17 mouse cellular contexts compared by ENCODE assay signal in genomic region chr2:160882436-160882835, GRCm38 (mm10). TPM values are rescaled to one million over a fixed set of nuclear protein-coding genes. Genes with fewer than 3 reads are reported as not detected.
DNase-seq lines count a peak whose midpoint lies in the region; ATAC-seq lines count a peak whose summit lies in the region.
"Had no signal": no experiment of that assay in that cellular context is flagged by ENCODE, and none has a peak within 500 bp of the region (broad histone marks: within the 10 kb centered on the region; RNA-seq: fewer than 3 reads in every experiment).

No protein-coding gene starts in this region.

- H3K27me3 ChIP-seq in neural tube, embryonic 12.5 days (replicated peaks), result no peaks in the 10 kb centered on the region
- H3K27me3 ChIP-seq: heart, embryonic 15.5 days; hindbrain, embryonic 13.5 days had no signal

- no peak for ATAC-seq in neural tube, embryonic 12.5 days (ENCODE audit: low FRiP score, low read depth)
- no peak for ATAC-seq in CD4-positive, CD25-positive, alpha-beta regulatory T cell, adult 4 months
- ATAC-seq in megakaryocyte, adult 5-6 weeks (ENCODE audit: poor library complexity, severe bottlenecking), result no peak
- ATAC-seq: liver, postnatal 0 days had no signal

- no peak overlapping the region for H3K4me3 ChIP-seq in neural tube, embryonic 12.5 days
- H3K4me3 ChIP-seq: forebrain, embryonic 12.5 days; heart, embryonic 15.5 days; hindbrain, embryonic 13.5 days; left cerebral cortex, adult 2 months had no signal

- H3K36me3 ChIP-seq in neural tube, embryonic 12.5 days, result no peaks in the 10 kb centered on the region
- H3K36me3 ChIP-seq: forebrain, embryonic 12.5 days; heart, embryonic 15.5 days; hindbrain, embryonic 13.5 days had no signal

- 79% methylated on average over 5 of the region's 5 CpGs for WGBS in neural tube, embryonic 12.5 days

- no peak overlapping the region for H3K4me2 ChIP-seq in neural tube, embryonic 12.5 days (replicated peaks)
- H3K4me2 ChIP-seq: forebrain, embryonic 12.5 days; heart, embryonic 15.5 days; hindbrain, embryonic 13.5 days had no signal

- peak overlapping the region; percentile 8; the same call in 1 of the 2 replicates for H3K9ac ChIP-seq in neural tube, embryonic 12.5 days
- H3K9ac ChIP-seq: forebrain, embryonic 12.5 days; heart, embryonic 15.5 days; hindbrain, embryonic 13.5 days; liver, postnatal 0 days had no signal

- no peak overlapping the region for H3K27ac ChIP-seq in neural tube, embryonic 12.5 days
- H3K27ac ChIP-seq: forebrain, embryonic 12.5 days; heart, embryonic 15.5 days; hindbrain, embryonic 13.5 days; left cerebral cortex, adult 2 months; macrophage had no signal

- peak; percentile 41 for DNase-seq in cerebellum, adult 11-12 months
- no peak for DNase-seq in cerebellum, postnatal 4 days (ENCODE audit: low spot score in 2 of 2)
- DNase-seq in heart, adult 18-20 months, result peak; percentile 38 to 48
- no peak for DNase-seq in heart, adult 8-10 months (ENCODE audit: low spot score)
- DNase-seq in neural tube, embryonic 10.5 days (ENCODE audit: extremely low spot score, low spot score), result no peak
- DNase-seq: kidney, adult 18-20 months; kidney, postnatal 4 days; liver, postnatal 0 days; right cerebral cortex, postnatal 14 days had no signal

- H3K9me3 ChIP-seq in neural tube, embryonic 12.5 days, result no peaks in the 10 kb centered on the region
- H3K9me3 ChIP-seq: forebrain, embryonic 12.5 days; heart, embryonic 15.5 days; hindbrain, embryonic 13.5 days had no signal

- H3K4me1 ChIP-seq in neural tube, embryonic 12.5 days, result no peaks in the 10 kb centered on the region

RNA-seq across cellular contexts. Expression of gene Lpin3, which starts 2.0 kb away (rescaled TPM):
- 1 to 10 TPM; 3.9 to 6.3 TPM for total RNA-seq in heart, adult 18-20 months (2021)
- 1 to 10 TPM; 3.6 to 6.6 (median 4.9) TPM for total RNA-seq in heart, adult 8-10 months (2022)
- 0.43 and 0.47 TPM in 2 replicates for polyA plus RNA-seq in neural tube, embryonic 12.5 days (2016; fragmentation: Nextera tagmentation; extraction: Ambion mirVana)
- 1 to 10 TPM in 1 of 2 experiments, under 1 TPM in 1; 0.55 to 1.4 TPM for polyA plus RNA-seq in CD4-positive, CD25-positive, alpha-beta regulatory T cell, adult 4 months (2017; shearing (Covaris generic))
- not detected in 2 replicates for total RNA-seq in megakaryocyte, adult 5-6 weeks (2015)
- total RNA-seq in megakaryocyte, adult 5-6 weeks (2017), result not detected in 2 replicates
- polyA plus RNA-seq: macrophage had no signal

RNA-seq across cellular contexts. Expression of gene Zhx3, which starts 9.6 kb away (rescaled TPM):
- 10 to 100 TPM; 34.5 to 39.3 TPM for total RNA-seq in heart, adult 18-20 months (2021)
- 10 to 100 TPM; 32.2 to 35.5 (median 33.1) TPM for total RNA-seq in heart, adult 8-10 months (2022)
- 15.2 and 16.2 TPM in 2 replicates for polyA plus RNA-seq in neural tube, embryonic 12.5 days (2016; fragmentation: Nextera tagmentation; extraction: Ambion mirVana)
- polyA plus RNA-seq in CD4-positive, CD25-positive, alpha-beta regulatory T cell, adult 4 months (2017; shearing (Covaris generic)), result 10 to 100 TPM in 1 of 2 experiments, 1 to 10 TPM in 1; 8.3 to 11.5 TPM
- 2.9 and 6.2 TPM in 2 replicates for total RNA-seq in megakaryocyte, adult 5-6 weeks (2015)
- total RNA-seq in megakaryocyte, adult 5-6 weeks (2017), result 2.8 and 3.9 TPM in 2 replicates

RNA-seq across cellular contexts. Expression of gene Emilin3, which starts 29.7 kb away (rescaled TPM):
- 1 to 10 TPM in 1 of 2 experiments, under 1 TPM in 1; 0.89 to 1.4 TPM for total RNA-seq in heart, adult 18-20 months (2021)
- total RNA-seq in heart, adult 8-10 months (2022), result 1 to 10 TPM in 3 of 4 experiments, under 1 TPM in 1; 0.57 to 3.0 (median 1.9) TPM
- polyA plus RNA-seq in neural tube, embryonic 12.5 days (2016; fragmentation: Nextera tagmentation; extraction: Ambion mirVana), result 1.9 and 2.2 TPM in 2 replicates
- not detected for polyA plus RNA-seq in CD4-positive, CD25-positive, alpha-beta regulatory T cell, adult 4 months (2017; shearing (Covaris generic))
- not detected in 2 replicates for total RNA-seq in megakaryocyte, adult 5-6 weeks (2015)
- not detected in 2 replicates for total RNA-seq in megakaryocyte, adult 5-6 weeks (2017)
- polyA plus RNA-seq: liver, postnatal 0 days; macrophage had no signal

Comparison
In these comparisons a context has a peak if more than half of its experiments do, and no peak if none do; other contexts are left out.
1. DNase-seq: peak in cerebellum, adult 11-12 months (single experiment) and heart, adult 18-20 months (2 of 2); none in cerebellum, postnatal 4 days (0 of 2), heart, adult 8-10 months (single experiment) and neural tube, embryonic 10.5 days (single experiment).
2. RNA of gene Lpin3, which starts 2.0 kb away (total RNA-seq): 3.9 to 6.3 TPM in heart, adult 18-20 months and 3.6 to 6.6 TPM in heart, adult 8-10 months; not detected in megakaryocyte, adult 5-6 weeks; every median in the first group is over 4 times any median in the second.
3. RNA of gene Zhx3, which starts 9.6 kb away (total RNA-seq): 34.5 to 39.3 TPM in heart, adult 18-20 months and 32.2 to 35.5 TPM in heart, adult 8-10 months; 2.8 to 6.2 TPM in megakaryocyte, adult 5-6 weeks; every median in the first group is over 4 times any median in the second.